Mouse (Mus musculus): Measurements from ENCODE around the gene Rab7b. TPM values are rescaled to one million over a fixed set of nuclear protein-coding genes. Genes with fewer than 3 reads are reported as not detected.

The Rab7b gene
- total and polyA plus RNA-seq, 2 experiments from 2014 or later: 1.2 to 1.4 TPM

DNA sequence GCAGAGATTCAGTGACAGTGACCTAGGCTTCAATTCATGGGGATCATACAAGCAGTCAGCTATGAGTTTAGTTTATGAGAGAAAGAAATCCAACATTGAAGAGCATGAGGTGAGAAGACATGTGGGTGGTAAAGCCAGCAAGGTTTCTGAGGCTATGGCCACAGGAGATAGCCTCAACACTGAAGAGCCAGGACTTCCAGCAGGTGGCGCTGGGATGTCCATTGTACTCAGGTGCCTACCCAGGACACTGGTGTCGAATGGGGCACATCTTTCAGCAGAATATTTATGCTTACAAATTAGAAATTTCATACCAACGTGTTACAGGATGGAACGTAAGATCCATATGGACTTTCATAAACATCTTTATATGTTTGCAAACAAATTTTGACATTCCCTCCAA lies 19.8 kb downstream of the Rab7b start:
- Histone ChIP-seq H3K27ac (ENCODE audit: low read depth, low read length) (no peak overlapping the region), H3K36me3 (ENCODE audit: insufficient read depth, low read length) (no peaks in the 10 kb centered on the region)
- WGBS: 28% methylated on average over 4 of the region's 4 CpGs

DNA sequence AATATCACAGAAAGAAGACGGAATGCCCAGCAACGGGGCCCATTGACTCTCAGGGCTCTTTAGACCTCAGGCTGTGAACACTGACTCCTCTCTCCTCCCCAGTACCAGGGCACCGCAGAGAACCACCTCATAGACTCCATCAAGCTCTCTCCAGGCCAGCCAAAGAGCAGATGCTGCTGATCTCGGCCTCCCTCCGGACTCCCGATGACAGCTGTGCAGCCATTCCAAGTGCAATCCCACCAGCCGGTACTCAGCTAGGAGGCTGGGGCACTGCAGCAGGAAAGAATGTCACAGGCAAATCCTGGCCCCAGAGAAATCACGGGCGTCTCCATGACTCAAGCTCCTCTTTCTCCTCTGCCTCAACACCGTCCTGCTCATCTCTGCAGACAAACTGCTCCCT lies 23.0 kb downstream of the Rab7b start:
- H3K27ac ChIP-seq (ENCODE audit: low read depth, low read length): no peak overlapping the region
- peak; percentile 22 for DNase-seq (ENCODE audit: low spot score)
- no peaks in the 10 kb centered on the region for H3K4me1 ChIP-seq (ENCODE audit: insufficient read depth, low read length)
- no peak overlapping the region for H3K4me3 ChIP-seq (ENCODE audit: low read depth, low read length)
- WGBS: 80% methylated on average over 10 of the region's 10 CpGs
- H3K9me3 ChIP-seq (ENCODE audit: low read length): no peaks in the 10 kb centered on the region
- H3K36me3 ChIP-seq (ENCODE audit: insufficient read depth, low read length): no peaks in the 10 kb centered on the region
- no peak for TF ChIP-seq CTCF (IDR thresholded peaks at IDR 0.05)
- no peak overlapping the region for H3K9ac ChIP-seq (replicated peaks; ENCODE audit: low read length, poor library complexity, severe bottlenecking)
- ATAC-seq (ENCODE audit: low FRiP score): no peak
- no peak overlapping the region for H3K4me2 ChIP-seq (ENCODE audit: low read depth, low read length, poor library complexity, severe bottlenecking)
- H3K27me3 ChIP-seq (ENCODE audit: insufficient read depth, low read length): no peaks in the 10 kb centered on the region

More for the DNA sequence above, 19.8 kb downstream of the Rab7b start:
- no peak overlapping the region for H3K4me2 ChIP-seq (ENCODE audit: low read depth, low read length, poor library complexity, severe bottlenecking)
- no peaks in the 10 kb centered on the region for H3K4me1 ChIP-seq (ENCODE audit: insufficient read depth, low read length)
- ATAC-seq (ENCODE audit: low FRiP score): no peak
- H3K27me3 ChIP-seq (ENCODE audit: insufficient read depth, low read length): no peaks in the 10 kb centered on the region
- H3K4me3 ChIP-seq (ENCODE audit: low read depth, low read length): no peak overlapping the region
- peak; percentile 66 for TF ChIP-seq CTCF (IDR thresholded peaks at IDR 0.05)
- no peak overlapping the region for H3K9ac ChIP-seq (replicated peaks; ENCODE audit: low read length, poor library complexity, severe bottlenecking)
- DNase-seq (ENCODE audit: low spot score): peak; percentile 22
- no peaks in the 10 kb centered on the region for H3K9me3 ChIP-seq (ENCODE audit: low read length)

DNA sequence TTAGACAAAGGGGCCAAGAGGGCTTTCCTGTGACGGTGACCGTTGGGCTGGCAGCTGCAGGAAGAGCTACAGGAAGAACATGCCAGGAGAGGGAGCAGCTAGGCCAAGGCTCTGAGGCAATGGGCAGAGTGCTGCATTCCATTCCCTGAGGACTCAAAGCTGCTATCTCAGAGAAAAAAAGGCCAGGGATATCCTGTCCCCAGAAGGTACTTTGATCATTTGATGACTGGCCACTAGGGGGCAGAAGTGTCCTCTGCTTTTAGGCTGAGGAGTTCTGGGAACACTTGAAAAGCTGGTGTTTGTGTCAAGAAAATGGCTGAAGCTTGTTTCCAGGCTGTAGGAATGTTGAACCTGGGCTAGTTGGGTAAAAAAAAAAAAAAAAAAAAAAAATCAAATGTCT lies 23.9 kb downstream of the Rab7b start:
- H3K4me1 ChIP-seq (ENCODE audit: insufficient read depth, low read length): no peaks in the 10 kb centered on the region
- H3K36me3 ChIP-seq (ENCODE audit: insufficient read depth, low read length): no peaks in the 10 kb centered on the region
- DNase-seq (ENCODE audit: low spot score) (peak; percentile 93), ATAC-seq (ENCODE audit: low FRiP score) (0 out of 2 replicates have a peak, but pooled peaks have one; percentile 42)
- H3K27ac ChIP-seq (ENCODE audit: low read depth, low read length): no peak overlapping the region
- TF ChIP-seq CTCF (IDR thresholded peaks at IDR 0.05): peak; percentile 87
- no peaks in the 10 kb centered on the region for H3K9me3 ChIP-seq (ENCODE audit: low read length)
- H3K9ac ChIP-seq (replicated peaks; ENCODE audit: low read length, poor library complexity, severe bottlenecking): no peak overlapping the region
- H3K4me3 ChIP-seq (ENCODE audit: low read depth, low read length): no peak overlapping the region
- H3K4me2 ChIP-seq (ENCODE audit: low read depth, low read length, poor library complexity, severe bottlenecking): no peak overlapping the region
- WGBS: 39% methylated on average over 2 of the region's 2 CpGs
- H3K27me3 ChIP-seq (ENCODE audit: insufficient read depth, low read length): no peaks in the 10 kb centered on the region

DNA sequence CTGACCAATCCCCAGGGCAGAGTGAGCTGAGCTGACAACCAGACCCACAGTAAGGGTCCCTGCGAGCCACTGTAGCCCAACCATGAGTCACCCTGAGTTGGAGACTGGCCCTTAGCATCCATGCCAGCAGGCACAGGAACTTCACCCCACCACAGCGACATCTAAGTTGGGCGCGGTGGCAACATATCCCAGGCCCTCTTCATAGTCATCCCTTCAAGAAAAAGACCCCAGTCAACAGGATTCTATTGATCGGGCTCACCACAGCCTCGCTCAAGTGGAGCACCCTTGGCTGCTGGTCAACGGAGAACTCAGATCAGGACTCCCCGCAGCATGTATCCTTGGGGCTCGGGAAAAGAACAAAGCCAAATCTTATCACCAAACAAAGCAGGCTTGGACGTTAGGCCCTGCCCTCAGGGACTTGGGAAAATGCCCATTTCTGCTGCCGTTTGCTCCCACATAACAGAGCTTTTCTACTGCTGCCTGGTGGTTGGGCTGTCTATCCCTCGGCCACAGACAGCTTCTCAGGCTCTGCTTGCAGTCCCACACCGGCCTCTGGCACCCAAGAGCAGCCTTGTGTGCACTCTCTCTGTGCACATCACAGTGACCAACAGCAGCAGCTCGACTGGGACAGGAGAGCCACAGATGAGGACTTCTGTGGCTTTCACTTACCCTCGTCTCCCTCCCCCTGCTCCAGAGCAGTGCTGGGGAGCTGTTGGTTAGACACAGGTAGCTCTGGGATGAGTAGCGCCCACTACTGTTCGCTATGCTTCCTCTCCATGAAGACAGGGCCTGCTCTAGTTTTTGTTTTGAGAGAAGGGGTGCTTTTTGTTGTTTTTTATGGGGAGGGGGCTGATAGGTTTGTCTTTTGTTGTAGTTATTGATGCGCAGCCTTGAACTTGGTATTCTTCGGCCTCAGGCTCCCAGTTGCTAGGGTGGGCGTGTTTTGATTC lies 26.2 kb downstream of the Rab7b start:
- H3K27ac ChIP-seq (ENCODE audit: low read depth, low read length): no peak overlapping the region
- no peak overlapping the region for H3K9ac ChIP-seq (replicated peaks; ENCODE audit: low read length, poor library complexity, severe bottlenecking)
- 65% methylated on average over 20 of the region's 20 CpGs for WGBS
- no peaks in the 10 kb centered on the region for H3K36me3 ChIP-seq (ENCODE audit: insufficient read depth, low read length)
- DNase-seq (ENCODE audit: low spot score) (peak; percentile 27), ATAC-seq (ENCODE audit: low FRiP score) (peak; percentile 31; the same call in 1 of the 2 replicates)
- no peaks in the 10 kb centered on the region for H3K4me1 ChIP-seq (ENCODE audit: insufficient read depth, low read length)
- no peak overlapping the region for H3K4me2 ChIP-seq (ENCODE audit: low read depth, low read length, poor library complexity, severe bottlenecking)
- no peaks in the 10 kb centered on the region for H3K27me3 ChIP-seq (ENCODE audit: insufficient read depth, low read length)
- TF ChIP-seq CTCF (IDR thresholded peaks at IDR 0.05): 0 out of 2 replicates have a peak, but pooled peaks have one; percentile 3
- H3K9me3 ChIP-seq (ENCODE audit: low read length): no peaks in the 10 kb centered on the region
- H3K4me3 ChIP-seq (ENCODE audit: low read depth, low read length): no peak overlapping the region

DNA sequence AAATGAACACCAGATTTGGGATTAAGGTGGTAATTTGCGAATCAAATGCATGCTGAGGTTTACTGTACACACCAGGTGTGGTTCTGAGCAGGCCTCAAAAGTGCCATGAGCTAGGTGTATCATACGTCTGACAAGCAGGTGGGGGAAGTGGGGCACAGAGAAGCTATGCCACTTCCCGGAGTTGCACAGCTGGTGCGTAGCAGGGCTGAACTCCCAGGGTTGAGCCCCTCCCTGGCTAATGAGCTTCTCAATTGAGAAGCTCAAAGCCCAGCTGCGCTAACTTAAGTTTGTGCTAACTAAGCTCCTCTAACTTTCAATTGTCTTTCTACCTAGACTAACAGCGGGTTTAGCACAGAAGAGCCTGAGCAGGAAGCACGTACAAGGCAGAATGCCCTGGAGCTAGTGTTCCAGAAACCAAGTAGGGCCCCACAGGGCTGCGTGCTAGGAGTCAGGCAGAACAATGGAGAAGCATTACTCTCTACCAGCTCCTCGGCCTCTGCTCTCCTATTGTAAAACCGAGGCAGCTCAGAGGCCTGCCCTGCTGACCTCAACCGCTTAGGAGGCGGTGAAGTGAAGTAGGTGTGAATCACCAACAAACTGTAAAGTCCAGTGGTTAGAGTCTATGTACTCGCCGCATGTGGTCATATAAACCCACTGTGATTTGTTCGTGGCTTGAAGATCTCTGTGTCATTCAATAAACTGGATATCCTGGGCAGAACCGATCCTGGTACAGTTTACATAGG lies 30.6 kb downstream of the Rab7b start:
- Histone ChIP-seq H3K9ac (replicated peaks; ENCODE audit: low read length, poor library complexity, severe bottlenecking) (no peak overlapping the region), H3K4me3 (ENCODE audit: low read depth, low read length) (no peak overlapping the region), H3K9me3 (ENCODE audit: low read length) (no peaks in the 10 kb centered on the region), H3K27ac (ENCODE audit: low read depth, low read length) (no peak overlapping the region), H3K4me2 (ENCODE audit: low read depth, low read length, poor library complexity, severe bottlenecking) (no peak overlapping the region), H3K4me1 (ENCODE audit: insufficient read depth, low read length) (no peaks in the 10 kb centered on the region), H3K27me3 (ENCODE audit: insufficient read depth, low read length) (no peaks in the 10 kb centered on the region), H3K36me3 (ENCODE audit: insufficient read depth, low read length) (no peaks in the 10 kb centered on the region)
- 61% methylated on average over 16 of the region's 16 CpGs for WGBS
- no peak for DNase-seq (ENCODE audit: low spot score)
- no peak for ATAC-seq (ENCODE audit: low FRiP score)
- no peak for TF ChIP-seq CTCF (IDR thresholded peaks at IDR 0.05)
